Mouse (Mus musculus): ENCODE measurements around the gene Glmn. TPM values are rescaled to one million over a fixed set of nuclear protein-coding genes. Genes with fewer than 3 reads are reported as not detected.

The Glmn gene
- polyA plus RNA-seq (2012; rRNA removed), result 16.0 and 18.3 TPM in 2 replicates

- peak; percentile 95 for DNase-seq (ENCODE audit: low read depth)
- no peak for TF ChIP-seq CTCF (IDR thresholded peaks at IDR 0.05; ENCODE audit: borderline replicate concordance, extremely low read depth, insufficient read depth, insufficient read length)
- peak; percentile 56; the same call in 1 of the 2 replicates for TF ChIP-seq POLR2A (IDR thresholded peaks at IDR 0.05; ENCODE audit: borderline replicate concordance, extremely low read depth, insufficient read depth, insufficient read length, poor library complexity, severe bottlenecking)
These were observed at the start of gene Glmn, which contains the start of gene Rpap2 for GRCm38 (mm10) chr5:107597301-107598077. Gene Glmn (minus strand): TSS chr5:107597888. Gene Rpap2 (plus strand): TSS chr5:107597373.

GRCm38 (mm10) chr5:107645935-107646334 lies 48.2 kb upstream of the Glmn start:
- DNase-seq (ENCODE audit: low read depth), result no peak
- TF ChIP-seq POLR2A (IDR thresholded peaks at IDR 0.05; ENCODE audit: borderline replicate concordance, extremely low read depth, insufficient read depth, insufficient read length, poor library complexity, severe bottlenecking) (no peak), CTCF (IDR thresholded peaks at IDR 0.05; ENCODE audit: borderline replicate concordance, extremely low read depth, insufficient read depth, insufficient read length) (no peak)

- DNase-seq (ENCODE audit: low read depth), result no peak
- TF ChIP-seq CTCF (IDR thresholded peaks at IDR 0.05; ENCODE audit: borderline replicate concordance, extremely low read depth, insufficient read depth, insufficient read length), result no peak
- no peak for TF ChIP-seq POLR2A (IDR thresholded peaks at IDR 0.05; ENCODE audit: borderline replicate concordance, extremely low read depth, insufficient read depth, insufficient read length, poor library complexity, severe bottlenecking)
These were observed 46.9 kb upstream of the Glmn start for GRCm38 (mm10) chr5:107644595-107644994.

DNA sequence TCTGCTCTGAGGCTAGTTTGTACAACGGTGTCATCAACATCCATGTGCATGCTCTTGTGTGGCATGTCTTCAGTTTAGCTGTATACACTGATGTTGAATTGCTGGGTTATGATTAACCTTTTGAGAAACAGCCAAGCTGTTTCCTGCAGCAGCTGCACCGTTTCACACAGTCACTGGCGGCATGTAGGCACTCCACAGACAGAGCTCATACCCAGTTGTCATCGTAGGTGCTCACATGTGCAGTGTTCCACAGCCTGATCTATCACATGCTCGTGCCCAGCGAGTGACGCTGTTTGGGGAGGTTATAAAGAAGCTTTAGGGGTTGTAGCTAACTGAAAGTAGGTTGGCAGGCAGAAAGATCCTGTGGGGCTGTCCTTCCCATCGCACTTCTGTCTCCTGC lies 40.7 kb upstream of the Glmn start:
- TF ChIP-seq CTCF (IDR thresholded peaks at IDR 0.05; ENCODE audit: borderline replicate concordance, extremely low read depth, insufficient read depth, insufficient read length) (no peak), POLR2A (IDR thresholded peaks at IDR 0.05; ENCODE audit: borderline replicate concordance, extremely low read depth, insufficient read depth, insufficient read length, poor library complexity, severe bottlenecking) (no peak)
- DNase-seq (ENCODE audit: low read depth), result no peak

DNA sequence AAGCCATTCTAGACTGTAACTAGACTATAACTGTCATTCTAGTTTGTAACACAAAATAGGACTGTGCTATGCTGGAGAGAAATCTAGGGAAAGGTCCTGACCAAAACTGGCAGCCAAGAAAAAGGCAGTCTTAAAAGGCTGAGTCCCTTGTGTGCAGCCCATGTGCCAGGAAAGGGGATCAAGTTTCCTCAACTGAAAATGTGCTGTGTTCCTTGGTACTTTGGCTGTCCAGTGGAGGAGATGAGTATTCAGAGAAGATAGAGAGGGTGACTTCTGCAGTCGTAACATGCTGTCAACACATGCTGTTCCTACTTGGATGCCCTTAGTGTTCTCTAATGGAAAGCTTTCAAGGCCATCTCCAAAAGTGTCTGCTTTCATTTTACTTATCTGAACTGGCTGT lies 39.4 kb upstream of the Glmn start:
- DNase-seq (ENCODE audit: low read depth), result no peak

GRCm38 (mm10) chr5:107633651-107634050 lies 36.0 kb upstream of the Glmn start:
- no peak for TF ChIP-seq POLR2A (IDR thresholded peaks at IDR 0.05; ENCODE audit: borderline replicate concordance, extremely low read depth, insufficient read depth, insufficient read length, poor library complexity, severe bottlenecking)
- no peak for TF ChIP-seq CTCF (IDR thresholded peaks at IDR 0.05; ENCODE audit: borderline replicate concordance, extremely low read depth, insufficient read depth, insufficient read length)
- DNase-seq (ENCODE audit: low read depth), result no peak

More for the DNA sequence above, 39.4 kb upstream of the Glmn start:
- TF ChIP-seq CTCF (IDR thresholded peaks at IDR 0.05; ENCODE audit: borderline replicate concordance, extremely low read depth, insufficient read depth, insufficient read length) (no peak), POLR2A (IDR thresholded peaks at IDR 0.05; ENCODE audit: borderline replicate concordance, extremely low read depth, insufficient read depth, insufficient read length, poor library complexity, severe bottlenecking) (no peak)

GRCm38 (mm10) chr5:107621327-107621726 lies 23.6 kb upstream of the Glmn start:
- TF ChIP-seq POLR2A (IDR thresholded peaks at IDR 0.05; ENCODE audit: borderline replicate concordance, extremely low read depth, insufficient read depth, insufficient read length, poor library complexity, severe bottlenecking) (no peak), CTCF (IDR thresholded peaks at IDR 0.05; ENCODE audit: borderline replicate concordance, extremely low read depth, insufficient read depth, insufficient read length) (no peak)
- DNase-seq (ENCODE audit: low read depth), result no peak

DNA sequence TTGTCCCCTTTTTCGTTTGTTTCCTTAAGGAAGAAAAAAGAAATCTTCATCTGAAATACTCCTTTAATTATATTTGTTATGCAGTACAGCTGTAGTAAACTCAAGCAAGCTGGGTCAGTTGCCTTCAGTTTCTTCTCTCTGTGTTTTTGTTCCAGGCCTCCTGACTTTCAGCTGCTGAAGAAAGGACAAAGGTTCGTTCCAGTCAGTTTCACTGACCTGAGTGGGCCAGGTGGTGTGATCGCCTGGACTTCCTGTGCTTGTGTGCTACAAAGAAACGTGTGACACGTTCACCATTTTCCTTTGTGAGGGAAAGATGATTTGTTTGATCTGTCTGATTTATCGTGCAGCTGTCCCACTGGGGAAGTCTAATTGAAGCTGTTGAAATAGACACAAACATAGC lies 20.3 kb upstream of the Glmn start:
- TF ChIP-seq POLR2A (IDR thresholded peaks at IDR 0.05; ENCODE audit: borderline replicate concordance, extremely low read depth, insufficient read depth, insufficient read length, poor library complexity, severe bottlenecking) (no peak), CTCF (IDR thresholded peaks at IDR 0.05; ENCODE audit: borderline replicate concordance, extremely low read depth, insufficient read depth, insufficient read length) (no peak)
- DNase-seq (ENCODE audit: low read depth), result no peak

DNA sequence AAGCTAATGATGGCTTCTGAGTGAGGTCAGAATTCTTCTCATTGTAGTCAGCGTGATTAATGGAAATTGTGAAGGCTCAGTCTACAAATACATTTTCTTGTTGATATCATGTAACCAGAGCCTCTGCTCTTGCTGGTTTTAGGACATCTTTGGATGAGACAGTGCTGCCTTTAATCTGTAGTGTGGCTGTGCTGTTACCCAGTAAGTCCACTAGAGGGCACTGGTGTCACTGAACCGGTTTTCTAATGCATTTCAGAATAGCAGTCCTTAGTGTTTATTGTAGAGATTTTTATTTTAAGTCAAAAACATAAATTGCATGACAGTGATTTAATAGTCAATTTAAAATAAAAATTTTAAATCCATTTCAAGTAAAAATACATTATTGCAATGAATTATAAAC lies 13.5 kb upstream of the Glmn start:
- peak; percentile 78 for DNase-seq (ENCODE audit: low read depth)
- TF ChIP-seq CTCF (IDR thresholded peaks at IDR 0.05; ENCODE audit: borderline replicate concordance, extremely low read depth, insufficient read depth, insufficient read length), result peak; percentile 85; the same call in 1 of the 2 replicates
- TF ChIP-seq POLR2A (IDR thresholded peaks at IDR 0.05; ENCODE audit: borderline replicate concordance, extremely low read depth, insufficient read depth, insufficient read length, poor library complexity, severe bottlenecking), result no peak

- no peak for DNase-seq (ENCODE audit: low read depth)
- TF ChIP-seq POLR2A (IDR thresholded peaks at IDR 0.05; ENCODE audit: borderline replicate concordance, extremely low read depth, insufficient read depth, insufficient read length, poor library complexity, severe bottlenecking) (no peak), CTCF (IDR thresholded peaks at IDR 0.05; ENCODE audit: borderline replicate concordance, extremely low read depth, insufficient read depth, insufficient read length) (no peak)
These were observed 692 bp upstream of the Glmn start for GRCm38 (mm10) chr5:107598380-107598779.

GRCm38 (mm10) chr5:107569148-107569547 lies 28.5 kb downstream of the Glmn start:
- TF ChIP-seq CTCF (IDR thresholded peaks at IDR 0.05; ENCODE audit: borderline replicate concordance, extremely low read depth, insufficient read depth, insufficient read length), result no peak
- no peak for TF ChIP-seq POLR2A (IDR thresholded peaks at IDR 0.05; ENCODE audit: borderline replicate concordance, extremely low read depth, insufficient read depth, insufficient read length, poor library complexity, severe bottlenecking)
- peak; percentile 31 for DNase-seq (ENCODE audit: low read depth)

DNA sequence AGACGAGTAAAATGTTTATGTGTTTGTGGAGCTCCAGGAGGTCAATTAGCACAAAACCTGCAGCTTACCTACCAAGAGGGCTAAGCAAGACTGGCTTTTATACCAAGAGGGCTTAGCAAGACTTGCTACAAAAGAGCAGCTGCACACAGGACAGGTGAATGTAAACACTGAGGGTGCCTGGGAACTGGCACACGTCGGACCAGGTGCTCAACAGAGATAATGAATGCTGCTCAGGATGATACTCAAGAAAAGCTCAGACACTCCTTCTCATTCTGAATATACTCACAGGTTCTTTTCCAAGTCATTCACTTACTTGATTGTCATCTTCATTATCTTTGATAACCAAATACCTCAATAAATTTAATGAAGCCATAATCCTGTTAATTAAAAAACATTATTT lies 40.7 kb downstream of the Glmn start:
- no peak for DNase-seq (ENCODE audit: low read depth)
- TF ChIP-seq CTCF (IDR thresholded peaks at IDR 0.05; ENCODE audit: borderline replicate concordance, extremely low read depth, insufficient read depth, insufficient read length) (no peak), POLR2A (IDR thresholded peaks at IDR 0.05; ENCODE audit: borderline replicate concordance, extremely low read depth, insufficient read depth, insufficient read length, poor library complexity, severe bottlenecking) (no peak)
